Mouse (Mus musculus): ENCODE results near the gene Heca. TPM values are rescaled to one million over a fixed set of nuclear protein-coding genes. Genes with fewer than 3 reads are reported as not detected.
A peak's percentile ranks its signal among the peaks of the same experiment; 100 is the strongest.
"Not testable (repeated sequence)": the region's sequence is repeated elsewhere in the genome, so short reads cannot be mapped to it uniquely, and the experiment has no call there.

Gene Heca
- polyA plus RNA-seq, 1 experiment = 29.0 TPM

GRCm38 (mm10) chr10:17842030-17842429 is 105.8 kb downstream of the Heca start:
- no peak overlapping the region for H3K27ac ChIP-seq (ENCODE audit: insufficient read depth, low read length)
- no peaks in the 10 kb centered on the region for H3K4me1 ChIP-seq (ENCODE audit: control insufficient read depth, insufficient read depth, low read length)
- H3K4me3 ChIP-seq (ENCODE audit: low read depth, low read length) = no peak overlapping the region
- no peaks in the 10 kb centered on the region for H3K36me3 ChIP-seq (ENCODE audit: control insufficient read depth, insufficient read depth, low read length, poor library complexity, severe bottlenecking)
- TF ChIP-seq POLR2A (IDR thresholded peaks at IDR 0.05; ENCODE audit: insufficient read depth, low read length) = no peak
- TF ChIP-seq EP300 (IDR thresholded peaks at IDR 0.05; ENCODE audit: insufficient read depth, low read depth, low read length) = no peak
- TF ChIP-seq CTCF (IDR thresholded peaks at IDR 0.05; ENCODE audit: low read depth, low read length) = no peak
- H3K27me3 ChIP-seq (ENCODE audit: control insufficient read depth, insufficient read depth, low read length, poor library complexity, severe bottlenecking) = no peaks in the 10 kb centered on the region; the same call in 1 of the 2 replicates
- H3K9me3 ChIP-seq (replicated peaks; ENCODE audit: control insufficient read depth, insufficient read depth, low read length, poor library complexity, severe bottlenecking) = no peaks in the 10 kb centered on the region
- H3K9ac ChIP-seq (ENCODE audit: low read depth, poor library complexity, severe bottlenecking) = no peak overlapping the region

GRCm38 (mm10) chr10:17836275-17836674 is 111.6 kb downstream of the Heca start:
- Histone ChIP-seq H3K36me3 (ENCODE audit: control insufficient read depth, insufficient read depth, low read length, poor library complexity, severe bottlenecking) (no peaks in the 10 kb centered on the region), H3K9me3 (replicated peaks; ENCODE audit: control insufficient read depth, insufficient read depth, low read length, poor library complexity, severe bottlenecking) (no peaks in the 10 kb centered on the region), H3K4me3 (ENCODE audit: low read depth, low read length) (no peak overlapping the region), H3K4me1 (ENCODE audit: control insufficient read depth, insufficient read depth, low read length) (no peaks in the 10 kb centered on the region), H3K27ac (ENCODE audit: insufficient read depth, low read length) (no peak overlapping the region), H3K9ac (ENCODE audit: low read depth, poor library complexity, severe bottlenecking) (no peak overlapping the region), H3K27me3 (ENCODE audit: control insufficient read depth, insufficient read depth, low read length, poor library complexity, severe bottlenecking) (no peaks in the 10 kb centered on the region; the same call in none of the 2 replicates)
- no peak for TF ChIP-seq EP300 (IDR thresholded peaks at IDR 0.05; ENCODE audit: insufficient read depth, low read depth, low read length)
- no peak for TF ChIP-seq CTCF (IDR thresholded peaks at IDR 0.05; ENCODE audit: low read depth, low read length)
- TF ChIP-seq POLR2A (IDR thresholded peaks at IDR 0.05; ENCODE audit: insufficient read depth, low read length) = no peak

GRCm38 (mm10) chr10:17835031-17835430 is 112.8 kb downstream of the Heca start:
- Histone ChIP-seq H3K9ac (ENCODE audit: low read depth, poor library complexity, severe bottlenecking) (no peak overlapping the region), H3K9me3 (replicated peaks; ENCODE audit: control insufficient read depth, insufficient read depth, low read length, poor library complexity, severe bottlenecking) (no peaks in the 10 kb centered on the region), H3K27ac (ENCODE audit: insufficient read depth, low read length) (no peak overlapping the region), H3K27me3 (ENCODE audit: control insufficient read depth, insufficient read depth, low read length, poor library complexity, severe bottlenecking) (no peaks in the 10 kb centered on the region; the same call in 1 of the 2 replicates), H3K36me3 (ENCODE audit: control insufficient read depth, insufficient read depth, low read length, poor library complexity, severe bottlenecking) (no peaks in the 10 kb centered on the region), H3K4me1 (ENCODE audit: control insufficient read depth, insufficient read depth, low read length) (no peaks in the 10 kb centered on the region), H3K4me3 (ENCODE audit: low read depth, low read length) (no peak overlapping the region)
- TF ChIP-seq CTCF (IDR thresholded peaks at IDR 0.05; ENCODE audit: low read depth, low read length) = no peak
- no peak for TF ChIP-seq POLR2A (IDR thresholded peaks at IDR 0.05; ENCODE audit: insufficient read depth, low read length)
- TF ChIP-seq EP300 (IDR thresholded peaks at IDR 0.05; ENCODE audit: insufficient read depth, low read depth, low read length) = no peak

GRCm38 (mm10) chr10:17831041-17831440 is 116.8 kb downstream of the Heca start:
- Histone ChIP-seq H3K27ac (ENCODE audit: insufficient read depth, low read length) (no peak overlapping the region), H3K36me3 (ENCODE audit: control insufficient read depth, insufficient read depth, low read length, poor library complexity, severe bottlenecking) (no peaks in the 10 kb centered on the region), H3K4me1 (ENCODE audit: control insufficient read depth, insufficient read depth, low read length) (no peaks in the 10 kb centered on the region), H3K9ac (ENCODE audit: low read depth, poor library complexity, severe bottlenecking) (no peak overlapping the region), H3K27me3 (ENCODE audit: control insufficient read depth, insufficient read depth, low read length, poor library complexity, severe bottlenecking) (no peaks in the 10 kb centered on the region; the same call in 1 of the 2 replicates), H3K4me3 (ENCODE audit: low read depth, low read length) (no peak overlapping the region), H3K9me3 (replicated peaks; ENCODE audit: control insufficient read depth, insufficient read depth, low read length, poor library complexity, severe bottlenecking) (no peaks in the 10 kb centered on the region)
- no peak for TF ChIP-seq EP300 (IDR thresholded peaks at IDR 0.05; ENCODE audit: insufficient read depth, low read depth, low read length)
- TF ChIP-seq CTCF (IDR thresholded peaks at IDR 0.05; ENCODE audit: low read depth, low read length) = no peak
- no peak for TF ChIP-seq POLR2A (IDR thresholded peaks at IDR 0.05; ENCODE audit: insufficient read depth, low read length)

- Histone ChIP-seq H3K4me1 (ENCODE audit: control insufficient read depth, insufficient read depth, low read length) (no peaks in the 10 kb centered on the region), H3K9me3 (replicated peaks; ENCODE audit: control insufficient read depth, insufficient read depth, low read length, poor library complexity, severe bottlenecking) (no peaks in the 10 kb centered on the region), H3K27me3 (ENCODE audit: control insufficient read depth, insufficient read depth, low read length, poor library complexity, severe bottlenecking) (no peaks in the 10 kb centered on the region), H3K27ac (ENCODE audit: insufficient read depth, low read length) (no peak overlapping the region), H3K4me3 (ENCODE audit: low read depth, low read length) (no peak overlapping the region), H3K9ac (ENCODE audit: low read depth, poor library complexity, severe bottlenecking) (no peak overlapping the region), H3K36me3 (ENCODE audit: control insufficient read depth, insufficient read depth, low read length, poor library complexity, severe bottlenecking) (no peaks in the 10 kb centered on the region)
- TF ChIP-seq POLR2A (IDR thresholded peaks at IDR 0.05; ENCODE audit: insufficient read depth, low read length) = no peak
- no peak for TF ChIP-seq EP300 (IDR thresholded peaks at IDR 0.05; ENCODE audit: insufficient read depth, low read depth, low read length)
- TF ChIP-seq CTCF (IDR thresholded peaks at IDR 0.05; ENCODE audit: low read depth, low read length) = no peak
Observed at GRCm38 (mm10) chr10:17829205-17829604, 118.7 kb downstream of the Heca start.

- H3K27ac ChIP-seq (ENCODE audit: insufficient read depth, low read length) = no peak overlapping the region
- TF ChIP-seq EP300 (IDR thresholded peaks at IDR 0.05; ENCODE audit: insufficient read depth, low read depth, low read length) = peak; percentile 39; the same call in 1 of the 2 replicates
- TF ChIP-seq POLR2A (IDR thresholded peaks at IDR 0.05; ENCODE audit: insufficient read depth, low read length) = no peak
- H3K9me3 ChIP-seq (replicated peaks; ENCODE audit: control insufficient read depth, insufficient read depth, low read length, poor library complexity, severe bottlenecking) = no peaks in the 10 kb centered on the region
- H3K4me1 ChIP-seq (ENCODE audit: control insufficient read depth, insufficient read depth, low read length) = no peaks in the 10 kb centered on the region
- H3K9ac ChIP-seq (ENCODE audit: low read depth, poor library complexity, severe bottlenecking) = no peak overlapping the region
- no peaks in the 10 kb centered on the region for H3K36me3 ChIP-seq (ENCODE audit: control insufficient read depth, insufficient read depth, low read length, poor library complexity, severe bottlenecking)
- no peak overlapping the region for H3K4me3 ChIP-seq (ENCODE audit: low read depth, low read length)
- H3K27me3 ChIP-seq (ENCODE audit: control insufficient read depth, insufficient read depth, low read length, poor library complexity, severe bottlenecking) = no peaks in the 10 kb centered on the region
Observed at GRCm38 (mm10) chr10:17827391-17827790, 120.5 kb downstream of the Heca start.

GRCm38 (mm10) chr10:17820422-17820821 is 127.4 kb downstream of the Heca start:
- not testable (repeated sequence) for H3K9ac ChIP-seq (ENCODE audit: low read depth, poor library complexity, severe bottlenecking); H3K36me3 ChIP-seq (ENCODE audit: control insufficient read depth, insufficient read depth, low read length, poor library complexity, severe bottlenecking); H3K4me3 ChIP-seq (ENCODE audit: low read depth, low read length); H3K27me3 ChIP-seq (ENCODE audit: control insufficient read depth, insufficient read depth, low read length, poor library complexity, severe bottlenecking); H3K4me1 ChIP-seq (ENCODE audit: control insufficient read depth, insufficient read depth, low read length)
- peak overlapping the region; percentile 12; the same call in 1 of the 2 replicates for H3K27ac ChIP-seq (ENCODE audit: insufficient read depth, low read length)
- peaks cover 12% of the 10 kb centered on the region; the same call in 1 of the 2 replicates for H3K9me3 ChIP-seq (replicated peaks; ENCODE audit: control insufficient read depth, insufficient read depth, low read length, poor library complexity, severe bottlenecking)

Measured in ES-Bruce4 (cell line).